Comparison of ENCODE assay signal across 9 mouse cellular contexts in genomic region chr3:123828790-123829189, GRCm38 (mm10).
"Had no signal": no experiment of that assay in that cellular context is flagged by ENCODE, and none has a peak within 500 bp of the region (broad histone marks: within the 10 kb centered on the region; RNA-seq: fewer than 3 reads in every experiment).

No protein-coding gene starts in this region.

- DNase-seq: kidney, postnatal 25 days; layer of hippocampus, adult 9-11 months; layer of hippocampus, postnatal 36 days; lung, adult 18-20 months; midbrain, embryonic 14.5 days; retina, postnatal 1 day; right cerebral cortex, postnatal 4 days; spleen, adult 18-20 months; thymus, postnatal 4 days had no signal
